Mouse (Mus musculus): ENCODE measurements around the gene 1110051M20Rik.

Gene 1110051M20Rik

DNA sequence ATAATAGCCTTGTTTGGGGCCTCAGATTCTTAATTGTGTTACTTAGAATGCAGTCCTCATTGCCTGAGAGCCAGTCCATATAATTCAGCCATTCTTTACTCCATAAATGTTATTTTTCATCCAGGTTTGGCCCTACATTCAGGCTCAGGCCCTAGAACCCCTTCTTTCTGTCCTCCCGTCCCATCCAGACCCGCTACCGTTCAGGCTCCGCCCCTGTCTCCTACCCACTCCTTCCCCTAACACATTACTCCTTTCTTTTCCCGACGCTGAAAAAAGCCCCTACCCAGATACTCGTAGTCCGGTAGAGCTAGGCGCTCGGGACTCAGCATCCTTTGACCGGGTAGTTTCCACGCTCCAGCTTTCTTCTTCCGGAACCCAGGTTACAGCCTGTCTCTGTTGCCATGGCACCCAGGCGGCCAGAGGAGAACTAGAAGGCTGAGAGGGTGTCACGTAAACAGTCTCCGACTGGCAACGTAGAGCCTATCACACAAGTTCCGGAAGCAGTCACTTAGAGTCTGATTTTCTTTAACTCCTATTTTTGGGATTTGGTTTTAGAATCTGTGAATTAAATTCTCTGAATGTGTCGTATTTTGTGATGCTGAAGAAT, at the start of gene 1110051M20Rik:
TSS of gene 1110051M20Rik (minus strand) at position 419 of the 607 bp plus-strand sequence.
- in situ Hi-C loops (cut with MboI; ENCODE audit: low pct_unique_long_range_greater_than_20kb in 1 of 2, low sequenced_read_pairs in 2 of 2, unreplicated experiment in 1 of 2), result no loop called here

DNA sequence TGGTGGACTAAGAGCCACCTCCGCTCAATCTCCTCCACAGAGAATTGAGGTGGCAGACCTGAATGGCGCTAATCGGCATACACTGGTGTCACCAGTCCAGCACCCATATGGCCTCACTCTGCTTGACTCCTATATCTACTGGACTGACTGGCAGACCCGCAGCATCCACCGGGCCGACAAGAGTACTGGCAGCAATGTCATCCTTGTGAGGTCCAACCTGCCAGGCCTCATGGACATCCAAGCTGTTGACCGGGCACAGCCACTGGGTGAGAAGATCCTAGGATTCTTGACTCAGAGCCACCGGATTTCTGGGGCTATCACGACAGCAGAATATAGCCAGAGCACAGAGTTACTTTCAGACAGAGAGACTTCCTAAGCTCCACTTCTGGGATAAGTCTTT, 49.5 kb upstream of the 1110051M20Rik start:
- in situ Hi-C loops (cut with MboI; ENCODE audit: low pct_unique_long_range_greater_than_20kb in 1 of 2, low sequenced_read_pairs in 2 of 2, unreplicated experiment in 1 of 2), result loop anchor here in 1 of 2 experiments (25.0 kb wide), 1 partner anchor 382 kb away; the partner anchor contains the start of gene Mybpc3

GRCm38 (mm10) chr2:91492071-91492635, 47.6 kb upstream of the 1110051M20Rik start:
- in situ Hi-C loops (cut with MboI; ENCODE audit: low pct_unique_long_range_greater_than_20kb in 1 of 2, low sequenced_read_pairs in 2 of 2, unreplicated experiment in 1 of 2), result loop anchor here in 1 of 2 experiments (25.0 kb wide), 1 partner anchor 380 kb away; the partner anchor contains the start of gene Mybpc3

DNA sequence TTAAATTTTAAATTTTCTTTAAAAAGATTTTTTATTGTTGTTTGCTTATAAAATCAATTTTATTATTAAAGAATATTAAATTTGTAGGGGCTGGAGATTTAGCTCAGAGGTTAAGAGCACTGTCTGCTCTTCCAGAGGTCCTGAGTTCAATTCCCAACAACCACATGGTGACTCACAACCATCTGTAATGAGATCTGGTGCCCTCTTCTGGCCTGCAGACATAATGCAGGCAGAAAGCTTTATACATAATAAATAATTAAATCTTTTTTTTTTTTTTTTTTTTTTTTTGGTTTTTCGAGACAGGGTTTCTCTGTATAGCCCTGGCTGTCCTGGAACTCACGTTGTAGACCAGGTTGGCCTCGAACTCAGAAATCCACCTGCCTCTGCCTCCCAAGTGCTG, 42.8 kb upstream of the 1110051M20Rik start:
- in situ Hi-C loops (cut with MboI; ENCODE audit: low pct_unique_long_range_greater_than_20kb in 1 of 2, low sequenced_read_pairs in 2 of 2, unreplicated experiment in 1 of 2), result loop anchor here (10.0 to 25.0 kb wide), 2 partner anchors 372 to 375 kb away; partner anchors contain the start of gene Mybpc3 (in 2 of the 2)

DNA sequence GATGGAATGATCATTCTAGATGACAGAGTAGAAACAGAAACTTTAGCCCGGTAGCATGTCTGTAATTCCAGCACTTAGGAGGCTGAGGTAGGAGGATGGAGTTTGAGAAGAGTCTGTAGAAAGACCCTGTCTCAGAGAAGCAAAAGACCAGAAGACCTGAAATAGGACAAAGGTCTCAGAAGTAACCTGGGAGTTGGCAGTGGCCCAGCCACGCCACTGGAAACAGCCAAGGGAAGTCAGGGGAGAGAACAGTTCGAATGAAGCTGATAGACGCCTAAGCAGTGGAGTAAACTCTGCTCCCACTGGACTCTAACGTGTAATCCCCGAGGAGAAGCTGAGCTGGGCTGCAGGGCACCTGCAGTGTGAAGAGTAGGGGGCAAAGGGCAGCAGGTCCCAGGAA, 40.8 kb upstream of the 1110051M20Rik start:
- in situ Hi-C loops (cut with MboI; ENCODE audit: low pct_unique_long_range_greater_than_20kb in 1 of 2, low sequenced_read_pairs in 2 of 2, unreplicated experiment in 1 of 2), result loop anchor here (10.0 to 25.0 kb wide), 2 partner anchors 370 to 373 kb away; partner anchors contain the start of gene Mybpc3 (in 2 of the 2)

DNA sequence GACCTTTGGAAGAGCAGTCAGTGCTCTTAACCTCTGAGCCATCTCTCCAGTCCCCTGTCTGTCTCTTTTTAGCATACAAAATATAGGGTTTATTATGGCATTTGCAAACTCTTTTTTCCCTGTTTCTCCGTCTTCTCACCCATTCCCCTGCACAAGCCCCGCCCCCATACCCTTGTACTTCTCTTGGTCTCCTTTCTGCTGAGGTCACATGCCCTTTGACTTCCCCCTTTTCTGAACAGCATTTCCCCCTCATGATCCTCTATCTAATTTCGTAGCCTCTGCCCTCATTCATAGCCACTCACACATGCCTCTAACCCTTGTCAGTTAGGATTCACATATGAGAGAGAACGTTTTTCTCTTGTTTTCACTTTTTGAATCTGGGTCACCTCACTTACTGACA, 40.2 kb upstream of the 1110051M20Rik start:
- in situ Hi-C loops (cut with MboI; ENCODE audit: low pct_unique_long_range_greater_than_20kb in 1 of 2, low sequenced_read_pairs in 2 of 2, unreplicated experiment in 1 of 2), result loop anchor here (5.0 to 25.0 kb wide), 4 partner anchors 192 to 372 kb away; partner anchors contain the start of gene Mybpc3 (in 2 of the 2)

DNA sequence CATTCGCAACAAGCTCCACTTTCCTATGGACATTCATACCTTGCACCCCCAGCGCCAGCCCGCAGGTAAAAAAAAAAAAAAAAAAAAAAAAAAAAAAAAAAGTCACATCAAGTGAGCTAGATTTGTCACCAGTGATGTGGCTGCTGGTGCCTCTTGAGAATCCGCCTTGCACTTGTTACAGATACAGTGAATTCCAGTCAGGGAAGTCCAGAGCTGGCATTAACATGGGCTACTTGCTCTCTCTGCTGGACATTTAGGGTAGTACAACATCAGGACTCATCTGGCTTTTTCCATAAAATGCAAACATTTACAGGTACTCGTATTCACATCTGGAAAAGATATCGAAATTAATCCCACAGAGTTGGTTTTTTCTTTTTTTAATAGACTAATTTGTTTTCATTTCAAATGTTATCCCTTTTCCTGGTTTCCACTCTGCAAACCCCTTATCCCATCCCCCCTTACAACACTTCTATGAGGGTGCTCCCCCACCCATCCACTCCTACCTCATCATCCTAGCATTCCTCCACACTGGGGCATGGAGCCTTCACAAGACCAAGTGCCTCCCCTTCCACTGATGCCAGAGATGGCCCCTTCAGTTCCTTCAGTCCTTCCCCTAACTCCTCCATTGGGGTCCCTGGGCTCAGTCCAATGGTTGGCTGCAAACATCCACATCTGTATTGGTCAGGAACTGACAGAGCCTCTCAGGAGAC, 36.5 kb upstream of the 1110051M20Rik start:
- in situ Hi-C loops (cut with MboI; ENCODE audit: low pct_unique_long_range_greater_than_20kb in 1 of 2, low sequenced_read_pairs in 2 of 2, unreplicated experiment in 1 of 2), result loop anchor here (5.0 to 25.0 kb wide), 4 partner anchors 189 to 369 kb away; partner anchors contain the start of gene Mybpc3 (in 2 of the 2)

DNA sequence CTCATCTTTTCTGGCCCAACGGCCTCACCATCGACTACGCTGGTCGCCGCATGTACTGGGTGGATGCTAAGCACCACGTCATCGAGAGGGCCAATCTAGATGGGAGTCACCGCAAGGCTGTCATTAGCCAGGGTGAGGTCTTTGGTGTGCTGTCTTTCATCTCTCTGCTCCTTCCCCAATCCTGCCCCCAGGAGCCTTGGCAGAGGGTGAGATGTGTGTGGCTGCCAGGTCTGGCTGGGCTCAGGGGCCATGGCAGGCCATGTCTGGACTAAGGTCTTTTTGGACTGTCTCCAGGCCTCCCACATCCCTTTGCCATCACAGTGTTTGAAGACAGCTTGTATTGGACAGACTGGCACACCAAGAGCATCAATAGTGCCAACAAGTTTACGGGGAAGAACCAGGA, 35.9 kb upstream of the 1110051M20Rik start:
- in situ Hi-C loops (cut with MboI; ENCODE audit: low pct_unique_long_range_greater_than_20kb in 1 of 2, low sequenced_read_pairs in 2 of 2, unreplicated experiment in 1 of 2), result loop anchor here (5.0 to 25.0 kb wide), 4 partner anchors 188 to 368 kb away; partner anchors contain the start of gene Mybpc3 (in 2 of the 2)

- in situ Hi-C loops (cut with MboI; ENCODE audit: low pct_unique_long_range_greater_than_20kb in 1 of 2, low sequenced_read_pairs in 2 of 2, unreplicated experiment in 1 of 2), result loop anchor here in 1 of 2 experiments (25.0 kb wide), 1 partner anchor 365 kb away; the partner anchor contains the start of gene Mybpc3
Measured at GRCm38 (mm10) chr2:91476841-91477240, 32.3 kb upstream of the 1110051M20Rik start.

DNA sequence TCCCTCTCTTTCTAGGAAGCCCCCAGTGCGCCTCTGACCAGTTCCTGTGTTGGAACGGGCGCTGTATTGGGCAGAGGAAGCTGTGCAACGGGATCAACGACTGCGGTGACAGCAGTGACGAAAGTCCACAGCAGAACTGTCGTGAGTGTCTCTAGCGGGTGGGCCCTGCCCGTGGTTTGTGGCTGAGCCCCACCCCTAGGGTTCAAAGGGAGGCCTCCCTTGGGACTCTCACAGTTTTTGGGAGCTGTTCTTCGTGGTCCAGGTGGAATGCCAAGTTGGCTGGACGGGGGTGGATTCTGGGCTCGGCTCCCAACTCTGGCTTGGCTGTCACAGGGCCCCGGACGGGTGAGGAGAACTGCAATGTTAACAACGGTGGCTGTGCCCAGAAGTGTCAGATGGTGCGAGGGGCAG, 31.8 kb upstream of the 1110051M20Rik start:
- in situ Hi-C loops (cut with MboI; ENCODE audit: low pct_unique_long_range_greater_than_20kb in 1 of 2, low sequenced_read_pairs in 2 of 2, unreplicated experiment in 1 of 2), result loop anchor here in 1 of 2 experiments (25.0 kb wide), 1 partner anchor 364 kb away; the partner anchor contains the start of gene Mybpc3

DNA sequence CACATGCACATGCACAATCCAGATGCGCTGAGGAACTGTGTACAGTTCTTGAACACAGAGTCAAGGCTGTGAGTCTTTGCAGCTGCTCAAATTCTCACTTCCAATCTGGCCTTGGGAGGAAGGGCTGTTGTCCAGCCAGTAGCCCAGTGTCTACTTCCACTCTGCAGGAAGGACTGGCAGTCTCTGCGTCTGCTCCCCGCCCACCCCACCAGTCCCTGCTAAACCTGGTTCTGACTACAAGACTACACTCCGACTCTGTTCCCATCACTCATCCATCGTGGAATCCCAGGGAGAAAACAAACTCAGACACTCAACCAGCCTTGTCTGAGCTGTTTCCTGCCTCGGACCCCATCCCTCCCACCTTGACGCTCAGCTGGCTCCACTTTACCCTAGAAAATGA, 31.3 kb upstream of the 1110051M20Rik start:
- in situ Hi-C loops (cut with MboI; ENCODE audit: low pct_unique_long_range_greater_than_20kb in 1 of 2, low sequenced_read_pairs in 2 of 2, unreplicated experiment in 1 of 2), result loop anchor here in 1 of 2 experiments (25.0 kb wide), 1 partner anchor 363 kb away; the partner anchor contains the start of gene Mybpc3

DNA sequence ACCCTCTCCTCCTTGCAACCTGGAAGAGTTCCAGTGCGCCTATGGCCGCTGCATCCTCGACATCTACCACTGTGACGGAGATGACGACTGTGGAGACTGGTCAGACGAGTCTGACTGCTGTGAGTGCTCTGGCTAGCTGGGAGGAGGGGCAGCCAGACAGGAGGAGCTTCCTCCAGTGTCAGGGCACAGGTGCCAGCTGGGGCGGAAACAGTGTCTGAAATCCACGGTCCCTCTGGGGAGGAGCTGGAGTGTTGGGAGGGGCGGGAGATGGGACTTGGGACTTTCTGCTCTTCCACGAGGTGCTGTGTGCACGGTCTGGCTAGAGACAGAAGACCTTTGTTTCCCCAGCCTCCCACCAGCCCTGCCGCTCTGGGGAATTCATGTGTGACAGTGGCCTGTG, 29.9 kb upstream of the 1110051M20Rik start:
- in situ Hi-C loops (cut with MboI; ENCODE audit: low pct_unique_long_range_greater_than_20kb in 1 of 2, low sequenced_read_pairs in 2 of 2, unreplicated experiment in 1 of 2), result no loop called here

DNA sequence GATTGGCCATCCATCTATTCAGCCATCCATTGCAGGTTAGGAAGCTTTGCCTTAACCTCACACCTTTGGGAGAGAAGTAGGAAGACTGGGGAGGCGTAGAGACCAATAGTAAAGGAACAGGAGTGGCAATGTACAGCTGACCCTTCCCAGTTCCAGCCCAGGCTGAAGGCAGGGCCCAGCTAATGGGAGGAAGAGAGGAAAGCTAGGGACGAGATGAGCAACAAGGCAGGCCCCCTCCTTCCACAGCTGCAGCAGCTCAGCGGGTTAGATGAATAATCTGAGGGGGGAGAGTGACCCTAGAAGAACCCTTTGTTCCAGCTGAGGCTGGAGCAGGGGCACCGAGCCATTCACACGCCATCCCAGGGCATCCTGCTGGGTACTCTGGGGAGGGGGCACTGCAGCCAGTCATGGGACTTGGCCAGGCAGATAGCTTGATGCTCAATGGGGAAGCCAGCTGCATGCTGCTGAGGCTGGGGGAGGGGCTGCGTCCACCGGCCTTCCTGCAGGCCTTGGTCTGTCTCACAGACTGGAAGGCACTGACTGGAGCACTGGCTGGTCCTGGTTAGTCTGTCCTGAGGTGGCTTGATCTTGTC, 25.6 kb upstream of the 1110051M20Rik start:
- in situ Hi-C loops (cut with MboI; ENCODE audit: low pct_unique_long_range_greater_than_20kb in 1 of 2, low sequenced_read_pairs in 2 of 2, unreplicated experiment in 1 of 2), result no loop called here

DNA sequence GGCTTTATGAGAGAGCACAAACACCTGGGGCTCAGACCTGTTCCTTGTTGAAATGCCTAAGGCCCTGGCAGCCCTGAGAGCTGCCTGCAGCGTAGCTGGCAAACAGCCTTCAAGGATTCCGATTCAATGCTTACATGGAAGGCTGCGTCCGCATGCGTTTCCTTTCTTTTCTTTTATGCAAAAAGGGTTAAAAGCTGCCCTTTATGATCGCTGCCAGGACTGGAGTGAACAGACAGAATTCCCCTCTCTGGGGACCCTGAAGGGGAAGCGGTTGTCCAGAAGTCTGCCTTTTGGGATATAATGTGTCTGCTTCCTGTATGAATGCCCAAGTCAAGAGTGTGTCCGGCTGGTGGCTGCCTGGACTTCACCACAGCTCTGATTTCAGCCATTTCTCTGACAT, 23.1 kb upstream of the 1110051M20Rik start:
- in situ Hi-C loops (cut with MboI; ENCODE audit: low pct_unique_long_range_greater_than_20kb in 1 of 2, low sequenced_read_pairs in 2 of 2, unreplicated experiment in 1 of 2), result loop anchor here in 1 of 2 experiments (10.0 kb wide), 1 partner anchor 173 kb away; no protein-coding TSS in a partner anchor

- in situ Hi-C loops (cut with MboI; ENCODE audit: low pct_unique_long_range_greater_than_20kb in 1 of 2, low sequenced_read_pairs in 2 of 2, unreplicated experiment in 1 of 2), result loop anchor here in 1 of 2 experiments (10.0 kb wide), 1 partner anchor 171 kb away; no protein-coding TSS in a partner anchor
Measured at GRCm38 (mm10) chr2:91465934-91466333, 21.4 kb upstream of the 1110051M20Rik start.

GRCm38 (mm10) chr2:91462681-91463080, 18.2 kb upstream of the 1110051M20Rik start:
- in situ Hi-C loops (cut with MboI; ENCODE audit: low pct_unique_long_range_greater_than_20kb in 1 of 2, low sequenced_read_pairs in 2 of 2, unreplicated experiment in 1 of 2), result loop anchor here in 1 of 2 experiments (10.0 kb wide), 1 partner anchor 168 kb away; no protein-coding TSS in a partner anchor

DNA sequence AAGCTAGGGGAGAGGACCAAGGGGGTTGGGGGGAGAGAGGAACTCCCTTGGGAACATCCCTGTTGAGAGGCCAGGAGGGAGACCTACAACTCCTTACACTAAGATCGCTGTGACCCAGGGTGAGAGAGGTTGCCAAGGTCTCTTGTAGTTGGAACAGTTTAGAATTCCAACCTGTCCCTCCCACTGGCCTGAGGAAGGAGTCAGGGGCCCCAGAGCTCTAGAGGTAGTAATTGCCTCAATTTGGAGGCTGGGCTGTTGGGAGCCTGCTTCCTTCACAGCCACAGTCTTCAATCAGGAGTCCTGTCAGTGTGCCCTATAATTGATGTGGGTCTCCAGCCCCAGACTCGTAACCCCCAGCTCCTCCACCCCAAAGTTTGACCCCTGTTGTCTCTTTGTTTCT, 17.7 kb upstream of the 1110051M20Rik start:
- in situ Hi-C loops (cut with MboI; ENCODE audit: low pct_unique_long_range_greater_than_20kb in 1 of 2, low sequenced_read_pairs in 2 of 2, unreplicated experiment in 1 of 2), result loop anchor here in 1 of 2 experiments (10.0 kb wide), 1 partner anchor 167 kb away; no protein-coding TSS in a partner anchor

DNA sequence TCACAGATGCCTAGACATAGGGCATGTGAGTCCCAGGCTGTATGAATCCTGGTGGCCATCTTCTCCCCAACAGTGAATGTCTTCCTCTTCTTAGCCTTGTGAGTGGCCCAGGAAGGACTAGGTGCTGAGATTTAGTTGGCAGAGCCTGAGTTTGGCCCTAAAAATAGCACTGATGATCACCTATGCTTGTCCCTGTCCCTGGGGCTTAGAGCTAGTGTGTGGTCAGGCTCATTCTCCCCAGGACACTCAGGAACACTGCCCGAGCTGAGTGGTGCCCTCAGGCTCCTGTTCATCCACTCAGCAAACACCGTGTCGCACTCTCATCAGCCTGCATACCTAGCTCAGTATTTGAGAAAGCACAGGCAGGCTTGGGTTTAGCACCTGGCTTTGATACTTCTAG, 16.8 kb upstream of the 1110051M20Rik start:
- in situ Hi-C loops (cut with MboI; ENCODE audit: low pct_unique_long_range_greater_than_20kb in 1 of 2, low sequenced_read_pairs in 2 of 2, unreplicated experiment in 1 of 2), result loop anchor here in 1 of 2 experiments (10.0 kb wide), 1 partner anchor 167 kb away; no protein-coding TSS in a partner anchor

All from mouse embryonic stem cell (cell line).